Mouse (Mus musculus): ENCODE data around the gene Pola2. TPM values are rescaled to one million over a fixed set of nuclear protein-coding genes. Genes with fewer than 3 reads are reported as not detected.

The Pola2 gene
- total and polyA plus RNA-seq, 2 experiments from 2014 or later: 16.7 to 21.6 TPM

- Histone ChIP-seq H3K4me3 (ENCODE audit: low read depth, low read length) (no peak overlapping the region), H3K4me2 (ENCODE audit: low read depth, low read length, poor library complexity, severe bottlenecking) (no peak overlapping the region; the same call in 1 of the 2 replicates), H3K27ac (ENCODE audit: low read depth, low read length) (no peak overlapping the region), H3K9ac (replicated peaks; ENCODE audit: low read length, poor library complexity, severe bottlenecking) (no peak overlapping the region), H3K4me1 (ENCODE audit: insufficient read depth, low read length) (0 out of 2 replicates have a peak, but pooled peaks cover 3% of the 10 kb centered on the region), H3K36me3 (ENCODE audit: insufficient read depth, low read length) (no peaks in the 10 kb centered on the region), H3K9me3 (ENCODE audit: low read length) (no peaks in the 10 kb centered on the region), H3K27me3 (ENCODE audit: insufficient read depth, low read length) (no peaks in the 10 kb centered on the region)
- TF ChIP-seq CTCF (IDR thresholded peaks at IDR 0.05): no peak
- no peak for ATAC-seq (ENCODE audit: low FRiP score)
- WGBS: 71% methylated on average over 6 of the region's 6 CpGs
- DNase-seq (ENCODE audit: low spot score): no peak
Measured at GRCm38 (mm10) chr19:5989585-5989984, 25.6 kb upstream of the Pola2 start.

GRCm38 (mm10) chr19:5988815-5989452 is 24.9 kb upstream of the Pola2 start:
- no peak for TF ChIP-seq CTCF (IDR thresholded peaks at IDR 0.05)
- Histone ChIP-seq H3K36me3 (ENCODE audit: insufficient read depth, low read length) (no peaks in the 10 kb centered on the region), H3K27me3 (ENCODE audit: insufficient read depth, low read length) (no peaks in the 10 kb centered on the region), H3K4me2 (ENCODE audit: low read depth, low read length, poor library complexity, severe bottlenecking) (peak overlapping the region; percentile 34), H3K4me3 (ENCODE audit: low read depth, low read length) (no peak overlapping the region), H3K9me3 (ENCODE audit: low read length) (no peaks in the 10 kb centered on the region), H3K27ac (ENCODE audit: low read depth, low read length) (peak overlapping the region; percentile 7; the same call in 1 of the 2 replicates), H3K9ac (replicated peaks; ENCODE audit: low read length, poor library complexity, severe bottlenecking) (peak overlapping the region; percentile 34; the same call in 1 of the 2 replicates), H3K4me1 (ENCODE audit: insufficient read depth, low read length) (0 out of 2 replicates have a peak, but pooled peaks cover 3% of the 10 kb centered on the region)
- peak; percentile 52 for DNase-seq (ENCODE audit: low spot score)
- ATAC-seq (ENCODE audit: low FRiP score): peak; percentile 63
- 6% methylated on average over 13 of the region's 13 CpGs for WGBS

- Histone ChIP-seq H3K9me3 (ENCODE audit: low read length) (no peaks in the 10 kb centered on the region), H3K9ac (replicated peaks; ENCODE audit: low read length, poor library complexity, severe bottlenecking) (no peak overlapping the region), H3K36me3 (ENCODE audit: insufficient read depth, low read length) (no peaks in the 10 kb centered on the region), H3K4me3 (ENCODE audit: low read depth, low read length) (no peak overlapping the region), H3K4me1 (ENCODE audit: insufficient read depth, low read length) (0 out of 2 replicates have a peak, but pooled peaks cover 3% of the 10 kb centered on the region), H3K4me2 (ENCODE audit: low read depth, low read length, poor library complexity, severe bottlenecking) (no peak overlapping the region), H3K27me3 (ENCODE audit: insufficient read depth, low read length) (no peaks in the 10 kb centered on the region), H3K27ac (ENCODE audit: low read depth, low read length) (no peak overlapping the region; the same call in 1 of the 2 replicates)
- ATAC-seq (ENCODE audit: low FRiP score): no peak
- no peak for TF ChIP-seq CTCF (IDR thresholded peaks at IDR 0.05)
- no peak for DNase-seq (ENCODE audit: low spot score)
- 71% methylated on average over 5 of the region's 5 CpGs for WGBS
Measured at GRCm38 (mm10) chr19:5988027-5988814, 24.2 kb upstream of the Pola2 start.

GRCm38 (mm10) chr19:5986043-5986442 is 22.0 kb upstream of the Pola2 start, which contains the start of gene Slc22a20:
TSS of gene Slc22a20 (minus strand) at chr19:5986143.
- no peak within 1 kb of the TSS for H3K4me3 ChIP-seq (ENCODE audit: low read depth, low read length)
- no peaks in the 10 kb centered on the region for H3K36me3 ChIP-seq (ENCODE audit: insufficient read depth, low read length)
- WGBS: 47% methylated on average over 4 of the region's 4 CpGs
- no peaks in the 10 kb centered on the region for H3K27me3 ChIP-seq (ENCODE audit: insufficient read depth, low read length)
- no peak for DNase-seq (ENCODE audit: low spot score)
- ATAC-seq (ENCODE audit: low FRiP score): no peak
- 0 out of 2 replicates have a peak, but pooled peaks cover 3% of the 10 kb centered on the region for H3K4me1 ChIP-seq (ENCODE audit: insufficient read depth, low read length)
- no peaks in the 10 kb centered on the region for H3K9me3 ChIP-seq (ENCODE audit: low read length)
- TF ChIP-seq CTCF (IDR thresholded peaks at IDR 0.05): no peak
- no peak within 1 kb of the TSS for H3K9ac ChIP-seq (replicated peaks; ENCODE audit: low read length, poor library complexity, severe bottlenecking)
- no peak within 1 kb of the TSS for H3K27ac ChIP-seq (ENCODE audit: low read depth, low read length)
- H3K4me2 ChIP-seq (ENCODE audit: low read depth, low read length, poor library complexity, severe bottlenecking): no peak within 1 kb of the TSS

- Histone ChIP-seq H3K4me1 (ENCODE audit: insufficient read depth, low read length) (no peaks in the 10 kb centered on the region), H3K4me3 (ENCODE audit: low read depth, low read length) (no peak overlapping the region), H3K27ac (ENCODE audit: low read depth, low read length) (no peak overlapping the region), H3K4me2 (ENCODE audit: low read depth, low read length, poor library complexity, severe bottlenecking) (no peak overlapping the region), H3K9ac (replicated peaks; ENCODE audit: low read length, poor library complexity, severe bottlenecking) (no peak overlapping the region), H3K27me3 (ENCODE audit: insufficient read depth, low read length) (no peaks in the 10 kb centered on the region), H3K9me3 (ENCODE audit: low read length) (no peaks in the 10 kb centered on the region), H3K36me3 (ENCODE audit: insufficient read depth, low read length) (no peaks in the 10 kb centered on the region)
- TF ChIP-seq CTCF (IDR thresholded peaks at IDR 0.05): no peak
- DNase-seq (ENCODE audit: low spot score): no peak
- 81% methylated on average over 9 of the region's 9 CpGs for WGBS
- ATAC-seq (ENCODE audit: low FRiP score): no peak
Measured at GRCm38 (mm10) chr19:5980477-5980876, 16.5 kb upstream of the Pola2 start.

GRCm38 (mm10) chr19:5977717-5978116 is 13.7 kb upstream of the Pola2 start:
- no peak overlapping the region for H3K27ac ChIP-seq (ENCODE audit: low read depth, low read length)
- DNase-seq (ENCODE audit: low spot score) (peak; percentile 17), ATAC-seq (ENCODE audit: low FRiP score) (no peak)
- H3K9me3 ChIP-seq (ENCODE audit: low read length): no peaks in the 10 kb centered on the region
- TF ChIP-seq CTCF (IDR thresholded peaks at IDR 0.05): no peak
- no peak overlapping the region for H3K4me3 ChIP-seq (ENCODE audit: low read depth, low read length)
- no peaks in the 10 kb centered on the region for H3K4me1 ChIP-seq (ENCODE audit: insufficient read depth, low read length)
- H3K27me3 ChIP-seq (ENCODE audit: insufficient read depth, low read length): no peaks in the 10 kb centered on the region
- H3K9ac ChIP-seq (replicated peaks; ENCODE audit: low read length, poor library complexity, severe bottlenecking): no peak overlapping the region
- no peaks in the 10 kb centered on the region for H3K36me3 ChIP-seq (ENCODE audit: insufficient read depth, low read length)
- no peak overlapping the region for H3K4me2 ChIP-seq (ENCODE audit: low read depth, low read length, poor library complexity, severe bottlenecking)
- 77% methylated on average over 3 of the region's 3 CpGs for WGBS
